Mouse (Mus musculus): Measurements from ENCODE around the gene Lix1l.
"Not testable (repeated sequence)": the region's sequence is repeated elsewhere in the genome, so short reads cannot be mapped to it uniquely, and the experiment has no call there.

GRCm38 (mm10) chr3:96665732-96666363, 64.9 kb downstream of the Lix1l start:
- TF ChIP-seq CTCF (IDR thresholded peaks at IDR 0.05; ENCODE audit: control insufficient read depth, insufficient read depth, insufficient replicate concordance, low read depth, low read length); POLR2A (IDR thresholded peaks at IDR 0.05; ENCODE audit: control insufficient read depth, low read depth, low read length): not testable (repeated sequence)
